Mouse (Mus musculus) liver, embryonic 13.5 days (tissue): ENCODE data around the gene Cldn19. TPM values are rescaled to one million over a fixed set of nuclear protein-coding genes. Genes with fewer than 3 reads are reported as not detected.

ENCODE experiments used
- ATAC-seq: fragments of 200-750 bp; cut with Nextera tagmentation; 2 replicates; pipeline ENCODE4 v1.8.0; 2017; ENCODE audit warnings: low read depth, mild to moderate bottlenecking, moderate number of reproducible peaks, moderate library complexity
- DNase-seq: peaks from one replicate; pipeline ENCODE4 v3.0.0; 2022
- H3K27ac ChIP-seq: fragments of 300-500 bp; sonication (generic); 2 replicates; pipeline ENCODE4 v1.5.1; 2015; ENCODE audit warnings: moderate library complexity, mild to moderate bottlenecking, inconsistent platforms
- H3K27me3 ChIP-seq: fragments of 300-500 bp; sonication (generic); 2 replicates; pipeline ENCODE4 v1.6.1; 2015; ENCODE audit warnings: mild to moderate bottlenecking, inconsistent platforms
- H3K36me3 ChIP-seq: fragments of 300-500 bp; sonication (generic); 2 replicates; pipeline ENCODE4 v1.6.1; 2015; ENCODE audit warnings: mild to moderate bottlenecking, inconsistent platforms
- H3K4me1 ChIP-seq: fragments of 300-500 bp; sonication (generic); replicated peaks from 2 replicates; pipeline ENCODE4 v1.6.1; 2015; ENCODE audit warnings: inconsistent platforms
- H3K4me2 ChIP-seq: fragments of 300-500 bp; sonication (generic); 2 replicates; pipeline ENCODE4 v1.6.1; 2015; ENCODE audit warnings: inconsistent platforms, mild to moderate bottlenecking, moderate library complexity
- H3K4me3 ChIP-seq: fragments of 300-500 bp; sonication (generic); replicated peaks from 2 replicates; pipeline ENCODE4 v1.5.1; 2015; ENCODE audit warnings: mild to moderate bottlenecking, inconsistent platforms
- H3K9ac ChIP-seq: fragments of 300-500 bp; sonication (generic); 2 replicates; pipeline ENCODE4 v1.6.1; 2015; ENCODE audit warnings: mild to moderate bottlenecking, inconsistent platforms
- H3K9me3 ChIP-seq: fragments of 300-500 bp; sonication (generic); replicated peaks from 2 replicates; pipeline ENCODE4 v1.6.1; 2016; ENCODE audit warnings: inconsistent platforms
- WGBS: fragments of 180-500 bp; shearing (Covaris S2); methylation state at CpG from one replicate; pipeline ENCODE4 v1.1.7; 2015; ENCODE audit not compliant: insufficient replicate concordance; 5-methylcytosine and 5-hydroxymethylcytosine counted together
- polyA plus RNA-seq: library from polyadenylated mRNA; unstranded; fragments of >200 nt; fragmentation: Nextera tagmentation; extraction: Ambion mirVana; gene quantifications from 2 replicates; pipeline ENCODE4 v1.2.1, GENCODE M21; 2015

The Cldn19 gene
- polyA plus RNA-seq, 1 experiment from 2014 or later = not detected

- Histone ChIP-seq H3K27me3 (no peaks in the 10 kb centered on the region), H3K4me1 (peaks cover 49% of the 10 kb centered on the region), H3K9me3 (no peaks in the 10 kb centered on the region), H3K4me2 (no peak overlapping the region), H3K9ac (no peak overlapping the region; the same call in 1 of the 2 replicates), H3K4me3 (no peak overlapping the region), H3K36me3 (peaks cover 77% of the 10 kb centered on the region), H3K27ac (peak overlapping the region; percentile 67; the same call in 1 of the 2 replicates)
- DNase-seq (no peak), ATAC-seq (no peak)
- WGBS = 71% methylated on average over 1 of the region's 1 CpGs
Measured at GRCm38 (mm10) chr4:119284861-119285260, 29.6 kb downstream of the Cldn19 start.

- Histone ChIP-seq H3K4me3 (0 out of 2 replicates have a peak overlapping the region, but pooled peaks have one; percentile 5), H3K9ac (peak overlapping the region; percentile 28; the same call in 1 of the 2 replicates), H3K27me3 (no peaks in the 10 kb centered on the region), H3K4me1 (peaks cover 53% of the 10 kb centered on the region), H3K9me3 (no peaks in the 10 kb centered on the region), H3K27ac (peak overlapping the region; percentile 67), H3K36me3 (peaks cover 76% of the 10 kb centered on the region), H3K4me2 (peak overlapping the region; percentile 45)
- WGBS = 24% methylated on average over 2 of the region's 2 CpGs
- peak; percentile 77 for ATAC-seq
- no peak for DNase-seq
Measured at GRCm38 (mm10) chr4:119285336-119285735, 30.1 kb downstream of the Cldn19 start.

GRCm38 (mm10) chr4:119291921-119292320 lies 36.7 kb downstream of the Cldn19 start:
- H3K9ac ChIP-seq = peak overlapping the region; percentile 93
- H3K4me2 ChIP-seq = peak overlapping the region; percentile 93
- peaks cover 45% of the 10 kb centered on the region for H3K36me3 ChIP-seq
- DNase-seq (no peak), ATAC-seq (no peak)
- H3K27ac ChIP-seq = peak overlapping the region; percentile 80; the same call in 1 of the 2 replicates
- H3K4me1 ChIP-seq = peaks cover 62% of the 10 kb centered on the region
- H3K27me3 ChIP-seq = no peaks in the 10 kb centered on the region
- 74% methylated on average over 1 of the region's 1 CpGs for WGBS
- peak overlapping the region; percentile 91 for H3K4me3 ChIP-seq
- no peaks in the 10 kb centered on the region for H3K9me3 ChIP-seq

GRCm38 (mm10) chr4:119292771-119293573 lies 37.8 kb downstream of the Cldn19 start:
- peak overlapping the region; percentile 93 for H3K9ac ChIP-seq
- no peaks in the 10 kb centered on the region for H3K9me3 ChIP-seq
- H3K27me3 ChIP-seq = no peaks in the 10 kb centered on the region
- peak overlapping the region; percentile 80 for H3K27ac ChIP-seq
- peak; percentile 35 for DNase-seq
- H3K4me3 ChIP-seq = peak overlapping the region; percentile 91
- H3K36me3 ChIP-seq = peaks cover 36% of the 10 kb centered on the region
- H3K4me1 ChIP-seq = peaks cover 52% of the 10 kb centered on the region
- no peak for ATAC-seq
- WGBS = under 1% methylated on average over 24 of the region's 24 CpGs
- H3K4me2 ChIP-seq = peak overlapping the region; percentile 93

- H3K36me3 ChIP-seq = peaks cover 31% of the 10 kb centered on the region
- no peaks in the 10 kb centered on the region for H3K27me3 ChIP-seq
- peak overlapping the region; percentile 91 for H3K4me3 ChIP-seq
- H3K4me1 ChIP-seq = peaks cover 46% of the 10 kb centered on the region
- under 1% methylated on average over 62 of the region's 80 CpGs for WGBS
- peak overlapping the region; percentile 93 for H3K4me2 ChIP-seq
- H3K9ac ChIP-seq = peak overlapping the region; percentile 93
- DNase-seq = peak; percentile 37
- peak overlapping the region; percentile 80 for H3K27ac ChIP-seq
- H3K9me3 ChIP-seq = no peaks in the 10 kb centered on the region
- ATAC-seq = peak; percentile 6; the same call in 1 of the 2 replicates
Measured at GRCm38 (mm10) chr4:119293574-119294258, 38.5 kb downstream of the Cldn19 start.

- under 1% methylated on average over 61 of the region's 61 CpGs for WGBS
- H3K27ac ChIP-seq = peak within 1 kb of the TSS; percentile 80
Measured at GRCm38 (mm10) chr4:119294415-119295133, 39.4 kb downstream of the Cldn19 start, which contains the start of gene Ybx1. TSS of gene Ybx1 (minus strand) at chr4:119294604.

GRCm38 (mm10) chr4:119295134-119295453 lies 39.9 kb downstream of the Cldn19 start:
- H3K4me3 ChIP-seq = peak overlapping the region; percentile 91
- H3K9ac ChIP-seq = peak overlapping the region; percentile 79
- no peak for ATAC-seq
- WGBS = 4% methylated on average over 6 of the region's 6 CpGs
- DNase-seq = no peak
- peak overlapping the region; percentile 69 for H3K27ac ChIP-seq
- H3K9me3 ChIP-seq = no peaks in the 10 kb centered on the region
- H3K4me1 ChIP-seq = peaks cover 35% of the 10 kb centered on the region
- peak overlapping the region; percentile 88 for H3K4me2 ChIP-seq
- no peaks in the 10 kb centered on the region for H3K27me3 ChIP-seq
- peaks cover 22% of the 10 kb centered on the region for H3K36me3 ChIP-seq

More at GRCm38 (mm10) chr4:119294415-119295133, 39.4 kb downstream of the Cldn19 start, which contains the start of gene Ybx1:
- DNase-seq = peak; percentile 98
- H3K27me3 ChIP-seq = no peaks in the 10 kb centered on the region
- peaks cover 40% of the 10 kb centered on the region for H3K4me1 ChIP-seq
- peak; percentile 97 for ATAC-seq
- H3K4me3 ChIP-seq = peak within 1 kb of the TSS; percentile 91
- no peaks in the 10 kb centered on the region for H3K9me3 ChIP-seq
- peaks cover 26% of the 10 kb centered on the region for H3K36me3 ChIP-seq
- peak within 1 kb of the TSS; percentile 93 for H3K4me2 ChIP-seq
- peak within 1 kb of the TSS; percentile 93 for H3K9ac ChIP-seq

- Histone ChIP-seq H3K4me2 (no peak overlapping the region), H3K36me3 (0 out of 2 replicates have a peak, but pooled peaks cover 5% of the 10 kb centered on the region), H3K27ac (no peak overlapping the region), H3K4me1 (peaks cover 14% of the 10 kb centered on the region), H3K4me3 (no peak overlapping the region), H3K9ac (no peak overlapping the region), H3K27me3 (no peaks in the 10 kb centered on the region), H3K9me3 (no peaks in the 10 kb centered on the region)
- DNase-seq = no peak
- no peak for ATAC-seq
- WGBS = 67% methylated on average over 2 of the region's 2 CpGs
Measured at GRCm38 (mm10) chr4:119297361-119297760, 42.1 kb downstream of the Cldn19 start.

- Histone ChIP-seq H3K4me1 (peaks cover under 1% of the 10 kb centered on the region; the same call in 1 of the 2 replicates), H3K27me3 (no peaks in the 10 kb centered on the region), H3K27ac (no peak overlapping the region), H3K4me3 (no peak overlapping the region), H3K9me3 (no peaks in the 10 kb centered on the region), H3K9ac (no peak overlapping the region), H3K36me3 (0 out of 2 replicates have a peak, but pooled peaks cover 3% of the 10 kb centered on the region), H3K4me2 (no peak overlapping the region)
- DNase-seq (no peak), ATAC-seq (no peak)
- WGBS = 81% methylated on average over 3 of the region's 3 CpGs
Measured at GRCm38 (mm10) chr4:119300761-119301160, 45.5 kb downstream of the Cldn19 start.

GRCm38 (mm10) chr4:119301777-119302176 lies 46.6 kb downstream of the Cldn19 start:
- Histone ChIP-seq H3K9ac (no peak overlapping the region), H3K27me3 (no peaks in the 10 kb centered on the region), H3K4me2 (no peak overlapping the region), H3K4me1 (no peaks in the 10 kb centered on the region), H3K9me3 (no peaks in the 10 kb centered on the region), H3K27ac (no peak overlapping the region), H3K36me3 (peaks cover 6% of the 10 kb centered on the region), H3K4me3 (no peak overlapping the region)
- WGBS = 74% methylated on average over 3 of the region's 3 CpGs
- no peak for ATAC-seq
- no peak for DNase-seq

- Histone ChIP-seq H3K4me3 (no peak overlapping the region), H3K9ac (no peak overlapping the region), H3K4me1 (no peaks in the 10 kb centered on the region), H3K4me2 (no peak overlapping the region), H3K27me3 (no peaks in the 10 kb centered on the region), H3K36me3 (peaks cover 19% of the 10 kb centered on the region), H3K27ac (no peak overlapping the region), H3K9me3 (no peaks in the 10 kb centered on the region)
- DNase-seq (no peak), ATAC-seq (no peak)
- WGBS = 78% methylated on average over 8 of the region's 8 CpGs
Measured at GRCm38 (mm10) chr4:119303291-119303690, 48.1 kb downstream of the Cldn19 start.
